Mouse (Mus musculus) megakaryocyte, adult 5-6 weeks (primary cell): ENCODE results near the gene Cfap36. TPM values are rescaled to one million over a fixed set of nuclear protein-coding genes. Genes with fewer than 3 reads are reported as not detected.

ENCODE experiments used
- ATAC-seq: 2 replicates; pipeline ENCODE4 v1.8.0; 2016; ENCODE audit warnings: mild to moderate bottlenecking, inconsistent platforms; ENCODE audit not compliant: poor library complexity, severe bottlenecking
- total RNA-seq, 2 experiments: library from RNA; stranded (forward) in 1 of 2; stranded (reverse) in 1 of 2; fragments of 153-499, 151-499 nt in 1 of 2; fragments of 221-1000, 200-1000 nt in 1 of 2; gene quantifications; 2 replicates each; pipeline versions ENCODE4 v1.2.3 to v1.2.4; 2015 to 2017

Gene Cfap36
- total RNA-seq, 2 experiments from 2014 or later, result 25.8 to 28.6 TPM

DNA sequence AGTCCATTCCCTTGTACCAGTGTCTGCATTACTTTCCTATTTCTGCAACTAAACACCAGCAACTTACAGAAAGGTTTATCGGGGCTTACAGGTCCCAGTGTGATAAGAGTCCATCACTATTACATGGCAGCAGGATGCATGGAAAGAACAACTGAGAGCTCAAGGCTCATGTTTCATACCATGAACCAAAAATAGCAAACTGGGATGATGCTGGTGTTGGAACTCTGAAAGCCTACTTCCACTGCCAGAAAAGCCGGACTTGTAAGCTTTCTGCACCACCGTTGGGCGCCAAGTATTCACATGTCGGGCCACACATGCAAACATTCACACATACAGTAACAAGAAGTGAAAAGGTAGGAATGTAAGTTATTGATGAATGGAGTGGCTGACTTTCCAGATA is 65.5 kb downstream of the Cfap36 start:
- ATAC-seq, result no peak

DNA sequence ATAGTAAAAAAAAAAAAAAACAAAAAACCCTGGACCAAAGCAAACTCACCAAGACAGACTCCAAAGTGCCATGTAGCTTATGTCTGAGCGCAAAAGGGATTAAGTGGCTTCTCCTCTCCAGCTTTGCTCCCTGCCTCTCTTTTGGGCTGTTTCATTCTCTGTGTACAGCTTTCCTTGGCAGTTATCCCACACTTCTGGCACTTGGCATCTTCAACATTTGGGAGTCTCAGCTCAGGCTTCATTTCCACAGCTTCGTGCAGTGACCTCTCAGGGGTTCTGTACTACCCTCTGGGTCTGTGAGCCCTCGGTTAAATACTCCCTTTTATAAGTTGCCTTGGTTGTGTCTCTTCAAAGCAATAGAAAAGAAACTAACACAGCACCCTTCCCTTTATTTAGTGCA is 66.6 kb downstream of the Cfap36 start:
- ATAC-seq, result no peak

DNA sequence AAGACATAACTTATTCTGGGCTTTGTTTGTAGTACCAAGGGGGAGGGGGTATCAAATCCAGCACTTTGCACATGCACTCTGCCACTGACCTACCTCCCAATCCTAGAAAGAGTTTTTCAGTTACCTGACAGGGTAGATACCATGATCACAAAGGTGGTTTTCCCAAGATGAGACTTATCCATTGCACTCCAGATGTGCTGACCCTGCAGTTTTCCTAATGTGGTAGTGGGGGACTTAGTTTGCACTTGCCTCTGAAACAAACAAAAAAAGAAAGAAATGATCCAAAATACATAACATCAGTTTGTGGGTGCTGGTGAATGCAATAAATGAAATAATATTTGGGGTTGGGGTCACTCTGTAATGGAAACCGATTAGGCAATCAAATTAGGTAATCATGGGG is 67.9 kb downstream of the Cfap36 start:
- no peak for ATAC-seq

DNA sequence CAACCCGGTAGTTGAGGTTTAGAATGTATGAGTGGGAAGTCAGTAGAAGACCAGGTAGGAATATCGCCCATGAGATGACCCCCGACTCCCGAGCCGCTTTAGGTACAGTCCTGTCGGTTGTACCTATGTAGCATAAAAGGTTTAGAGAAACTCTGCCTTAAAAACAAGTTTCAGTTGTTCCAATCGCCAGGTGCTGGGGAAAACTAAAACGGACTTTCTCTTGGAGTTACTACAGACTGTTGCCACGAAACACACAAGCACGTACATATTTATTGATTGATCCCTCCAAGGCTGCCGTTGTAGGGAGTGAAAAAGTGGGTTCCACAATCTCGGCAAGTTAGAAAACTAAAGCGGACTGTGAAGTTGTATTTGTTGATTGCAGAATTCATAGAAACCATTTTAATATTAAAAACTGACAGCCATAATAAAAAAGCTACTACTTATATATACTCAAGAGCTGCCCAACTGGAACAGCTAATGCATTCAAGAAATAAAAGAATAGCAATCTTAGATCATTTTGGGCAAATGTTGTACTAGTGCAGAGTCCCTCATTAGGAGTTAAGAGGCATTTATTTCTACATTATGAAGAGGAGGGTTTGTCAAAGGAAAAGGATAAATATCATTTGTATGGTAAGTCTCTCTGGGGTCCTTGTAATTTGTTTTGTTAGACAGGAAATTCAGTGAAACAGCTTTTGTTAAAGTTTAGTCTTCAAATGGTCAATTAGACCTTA is 73.3 kb downstream of the Cfap36 start:
- ATAC-seq, result no peak

DNA sequence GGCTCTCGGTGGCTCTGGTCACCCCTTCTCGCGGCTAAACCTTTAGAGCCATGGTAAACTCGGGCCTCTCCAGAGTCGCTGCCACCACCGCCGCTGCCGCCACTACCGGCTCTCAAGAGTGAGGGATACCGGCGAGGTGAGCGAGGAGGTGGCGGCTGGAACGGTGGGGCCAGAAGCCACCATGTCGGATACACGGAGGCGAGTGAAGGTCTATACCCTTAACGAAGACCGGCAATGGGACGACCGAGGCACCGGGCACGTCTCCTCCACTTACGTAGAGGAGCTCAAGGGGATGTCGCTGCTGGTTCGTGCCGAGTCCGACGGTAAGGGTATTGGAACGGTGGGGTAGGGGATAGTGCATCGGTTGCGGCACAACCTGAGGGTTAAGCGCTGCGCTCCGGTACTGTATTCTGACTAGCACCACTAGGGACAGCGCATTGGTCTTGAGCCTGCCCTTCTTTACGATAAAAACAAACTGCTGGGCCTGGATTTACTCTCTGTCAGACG is 74.0 kb downstream of the Cfap36 start:
- ATAC-seq, result peak; percentile 58

DNA sequence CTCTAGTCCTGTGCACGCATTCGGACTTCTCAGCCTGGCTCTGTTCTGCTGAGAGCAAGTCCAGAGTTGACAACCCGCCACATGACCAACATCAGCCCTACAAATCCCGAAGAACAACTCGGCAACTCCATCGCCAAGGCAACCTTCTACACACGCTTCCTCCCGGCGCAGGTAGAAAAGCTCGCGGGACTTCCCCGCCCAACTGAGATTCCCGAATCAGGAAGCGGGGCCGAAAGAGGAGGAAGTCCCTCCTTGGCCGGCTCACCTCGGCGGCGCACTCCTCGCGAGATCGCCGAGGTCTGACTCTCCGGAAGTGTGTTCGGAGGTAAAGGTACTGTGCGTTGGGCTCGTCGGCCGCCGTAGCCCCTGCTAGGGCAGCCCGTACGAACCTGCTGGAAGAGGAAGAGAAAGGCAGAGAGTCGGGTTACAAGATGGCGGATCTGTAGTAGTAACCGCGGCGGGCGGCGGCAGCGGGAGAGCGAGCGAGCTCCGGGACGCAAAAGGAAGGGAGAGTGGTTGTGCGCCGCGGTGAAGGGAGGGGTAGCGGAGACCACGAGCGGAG is 74.6 kb downstream of the Cfap36 start, which contains the start of gene Ppp4r3b:
TSS of gene Ppp4r3b (plus strand) at position 328 of the 562 bp plus-strand sequence.
- ATAC-seq, result peak; percentile 85

DNA sequence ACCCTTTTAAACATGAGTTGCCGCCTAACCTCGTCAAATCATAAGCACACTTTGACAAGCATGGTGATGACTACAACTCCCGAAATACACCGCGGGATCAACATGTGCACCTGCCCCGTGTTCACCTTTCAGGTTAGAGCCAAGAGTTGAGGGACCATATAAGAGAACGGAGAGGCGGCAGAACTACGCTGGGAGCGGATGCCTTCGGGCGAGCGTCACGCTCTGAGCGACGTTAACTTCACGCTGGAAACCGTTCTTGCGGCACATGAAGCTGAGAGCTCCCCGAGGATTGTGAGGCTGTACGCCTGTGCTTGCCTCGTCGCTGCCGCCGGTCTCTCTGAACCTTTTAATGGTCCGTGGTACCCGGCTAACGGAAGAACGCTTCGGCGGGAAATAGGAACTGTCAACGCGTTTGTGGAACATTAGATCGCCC is 75.2 kb downstream of the Cfap36 start:
- ATAC-seq, result peak; percentile 29

Other genes with a start within 250 kb of the Cfap36 start
- gene Pnpt1, start 116.7 kb downstream of the Cfap36 start, total RNA-seq (2015), result 39.8 and 41.3 TPM in 2 replicates
- gene Pnpt1, start 116.7 kb downstream of the Cfap36 start, total RNA-seq (2017), result 39.0 and 39.9 TPM in 2 replicates
- gene Ppp4r3b, start 74.5 kb downstream of the Cfap36 start, total RNA-seq (2015), result 89.9 and 105 TPM in 2 replicates
- 162 and 172 TPM in 2 replicates for gene Ppp4r3b, start 74.5 kb downstream of the Cfap36 start, total RNA-seq (2017)
- 82.3 and 82.4 TPM in 2 replicates for gene Ccdc88a, start 126.2 kb upstream of the Cfap36 start, total RNA-seq (2015)
- gene Ccdc88a, start 126.2 kb upstream of the Cfap36 start, total RNA-seq (2017), result 94.1 and 111 TPM in 2 replicates